Mouse (Mus musculus) C2C12 (cell line): ENCODE measurements around the gene Tmem131.

Experiments used
- CEBPB ChIP-seq: IDR thresholded peaks from one replicate; pipeline ENCODE4 v1.6.1; 2011; ENCODE audit warnings: low read depth, mild to moderate bottlenecking, control low read depth, moderate library complexity
- CTCF ChIP-seq: IDR thresholded peaks from one replicate; pipeline ENCODE4 v1.5.1; 2011; ENCODE audit not compliant: control insufficient read depth, insufficient read depth, insufficient read length
- MAX ChIP-seq: IDR thresholded peaks from one replicate; pipeline ENCODE4 v1.6.1; 2011; ENCODE audit warnings: mild to moderate bottlenecking, control low read depth

GRCm38 (mm10) chr1:36784365-36785134 lies 158.9 kb downstream of the Tmem131 start:
- peak; percentile 36 for TF ChIP-seq CTCF
- no peak for TF ChIP-seq MAX
- no peak for TF ChIP-seq CEBPB
